Mouse (Mus musculus) embryonic fibroblast, embryonic 13.5 days (primary cell): Measurements from ENCODE around the gene Hist2h2ac.

Experiments
- CTCF ChIP-seq: IDR thresholded peaks from 2 replicates; pipeline ENCODE4 v1.5.1; 2011; ENCODE audit warnings: mild to moderate bottlenecking, control low read depth, low read length, moderate library complexity, borderline replicate concordance; ENCODE audit not compliant: insufficient read depth
- POLR2A ChIP-seq: IDR thresholded peaks from 2 replicates; pipeline ENCODE4 v1.6.1; 2011; ENCODE audit warnings: low read depth, mild to moderate bottlenecking, control low read depth, low read length, moderate library complexity

DNA sequence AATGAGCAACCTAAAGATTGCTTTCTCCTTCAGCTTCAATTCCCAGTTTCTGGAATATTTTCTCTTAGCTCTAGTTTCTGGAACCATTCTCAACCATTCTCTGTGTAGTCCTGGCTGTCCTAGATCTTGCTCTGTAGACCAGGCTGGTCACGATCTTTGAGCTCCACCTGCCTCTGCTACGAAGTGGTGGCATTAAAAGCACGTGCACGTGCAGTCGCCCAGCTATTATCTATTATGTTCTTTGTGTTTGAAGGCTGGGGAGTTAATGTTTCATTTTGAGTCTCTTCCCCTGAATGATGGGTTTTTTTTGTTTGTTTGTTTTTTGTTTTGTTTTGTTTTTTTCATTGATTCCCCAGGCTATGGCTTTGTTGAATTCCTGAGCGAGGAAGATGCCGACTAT, 47.5 kb downstream of the Hist2h2ac start:
- TF ChIP-seq CTCF (no peak), POLR2A (no peak)
